Mouse (Mus musculus): ENCODE measurements around the gene Ccer2. TPM values are rescaled to one million over a fixed set of nuclear protein-coding genes. Genes with fewer than 3 reads are reported as not detected.

Gene Ccer2
- not detected in 2 replicates for polyA plus RNA-seq (2015; fragmentation: Nextera tagmentation; extraction: Ambion mirVana)

GRCm38 (mm10) chr7:28756079-28756478, at the start of gene Ccer2:
Gene Ccer2 (plus strand): TSS chr7:28756174.

GRCm38 (mm10) chr7:28716590-28717281, 39.2 kb upstream of the Ccer2 start, which contains the start of gene Fbxo17:
Gene Fbxo17 (plus strand): TSS chr7:28716804.

GRCm38 (mm10) chr7:28741709-28742438, 14.1 kb upstream of the Ccer2 start, which contains the start of the genes Mrps12 and Sars2:
Gene Mrps12 (minus strand): TSS chr7:28741820.
Gene Sars2 (plus strand): TSS chr7:28741992.

GRCm38 (mm10) chr7:28766173-28766879, 10.4 kb downstream of the Ccer2 start, which contains the start of gene Sirt2:
Gene Sirt2 (plus strand): TSS chr7:28766735.

GRCm38 (mm10) chr7:28767462-28767965, 11.5 kb downstream of the Ccer2 start, which contains the start of gene Nfkbib:
Gene Nfkbib (minus strand): TSS chr7:28767512.

GRCm38 (mm10) chr7:28788307-28789195, 32.6 kb downstream of the Ccer2 start, which contains the start of gene Rinl:
Gene Rinl (plus strand): TSS chr7:28788969.

GRCm38 (mm10) chr7:28808221-28808941, 52.4 kb downstream of the Ccer2 start, which contains the start of gene Hnrnpl:
Gene Hnrnpl (plus strand): TSS chr7:28808541.

Other genes starting within 250 kb of the Ccer2 start
- gene Ifnl2, start 245.7 kb upstream of the Ccer2 start, polyA plus RNA-seq (2015; fragmentation: Nextera tagmentation; extraction: Ambion mirVana) = not detected in 2 replicates
- not detected in 2 replicates for gene Ifnl3, start 233.3 kb upstream of the Ccer2 start, polyA plus RNA-seq (2015; fragmentation: Nextera tagmentation; extraction: Ambion mirVana)
- gene Sycn, start 215.3 kb upstream of the Ccer2 start, polyA plus RNA-seq (2015; fragmentation: Nextera tagmentation; extraction: Ambion mirVana) = 0.26 and 0.57 TPM in 2 replicates
- 0.13 TPM in 1 of 2 replicates, not detected in the other for gene Nccrp1, start 208.9 kb upstream of the Ccer2 start, polyA plus RNA-seq (2015; fragmentation: Nextera tagmentation; extraction: Ambion mirVana)
- gene Samd4b, start 158.0 kb upstream of the Ccer2 start, polyA plus RNA-seq (2015; fragmentation: Nextera tagmentation; extraction: Ambion mirVana) = 17.9 and 20.9 TPM in 2 replicates
- gene Pak4, start 158.0 kb upstream of the Ccer2 start, polyA plus RNA-seq (2015; fragmentation: Nextera tagmentation; extraction: Ambion mirVana) = 12.7 and 20.0 TPM in 2 replicates
- gene Acp7, start 124.8 kb upstream of the Ccer2 start, polyA plus RNA-seq (2015; fragmentation: Nextera tagmentation; extraction: Ambion mirVana) = 0.17 TPM in 1 of 2 replicates, not detected in the other
- 3.2 and 5.1 TPM in 2 replicates for gene Fbxo27, start 63.3 kb upstream of the Ccer2 start, polyA plus RNA-seq (2015; fragmentation: Nextera tagmentation; extraction: Ambion mirVana)
- gene Fbxo17, start 39.4 kb upstream of the Ccer2 start, polyA plus RNA-seq (2015; fragmentation: Nextera tagmentation; extraction: Ambion mirVana) = 6.4 and 12.2 TPM in 2 replicates
- 130 and 197 TPM in 2 replicates for gene Mrps12, start 14.4 kb upstream of the Ccer2 start, polyA plus RNA-seq (2015; fragmentation: Nextera tagmentation; extraction: Ambion mirVana)
- 7.9 and 19.9 TPM in 2 replicates for gene Sars2, start 14.2 kb upstream of the Ccer2 start, polyA plus RNA-seq (2015; fragmentation: Nextera tagmentation; extraction: Ambion mirVana)
- gene Sirt2, start 10.6 kb downstream of the Ccer2 start, polyA plus RNA-seq (2015; fragmentation: Nextera tagmentation; extraction: Ambion mirVana) = 46.5 and 52.2 TPM in 2 replicates
- gene Nfkbib, start 11.3 kb downstream of the Ccer2 start, polyA plus RNA-seq (2015; fragmentation: Nextera tagmentation; extraction: Ambion mirVana) = 30.7 and 43.9 TPM in 2 replicates
- 3.0 and 5.3 TPM in 2 replicates for gene Rinl, start 32.8 kb downstream of the Ccer2 start, polyA plus RNA-seq (2015; fragmentation: Nextera tagmentation; extraction: Ambion mirVana)
- gene Hnrnpl, start 52.4 kb downstream of the Ccer2 start, polyA plus RNA-seq (2015; fragmentation: Nextera tagmentation; extraction: Ambion mirVana) = 156 and 183 TPM in 2 replicates
- 541 and 544 TPM in 2 replicates for gene Ech1, start 69.0 kb downstream of the Ccer2 start, polyA plus RNA-seq (2015; fragmentation: Nextera tagmentation; extraction: Ambion mirVana)
- 18.2 and 18.7 TPM in 2 replicates for gene Lgals4, start 77.7 kb downstream of the Ccer2 start, polyA plus RNA-seq (2015; fragmentation: Nextera tagmentation; extraction: Ambion mirVana)
- 9.4 and 14.7 TPM in 2 replicates for gene Lgals7, start 107.7 kb downstream of the Ccer2 start, polyA plus RNA-seq (2015; fragmentation: Nextera tagmentation; extraction: Ambion mirVana)
- 0.46 TPM in 1 of 2 replicates, not detected in the other for gene Capn12, start 125.2 kb downstream of the Ccer2 start, polyA plus RNA-seq (2015; fragmentation: Nextera tagmentation; extraction: Ambion mirVana)
- 121 and 144 TPM in 2 replicates for gene Actn4, start 206.2 kb downstream of the Ccer2 start, polyA plus RNA-seq (2015; fragmentation: Nextera tagmentation; extraction: Ambion mirVana)
- 348 and 365 TPM in 2 replicates for gene Eif3k, start 225.7 kb downstream of the Ccer2 start, polyA plus RNA-seq (2015; fragmentation: Nextera tagmentation; extraction: Ambion mirVana)
- 2.1 and 8.1 TPM in 2 replicates for gene Map4k1, start 225.9 kb downstream of the Ccer2 start, polyA plus RNA-seq (2015; fragmentation: Nextera tagmentation; extraction: Ambion mirVana)

Data from adrenal gland, postnatal 0 days (tissue).